Mouse (Mus musculus): ENCODE measurements at regions not wholly inside any gene's neighbourhood (a gene's known extent, or its start where the extent isn't known, plus 50 kb on each side); places are given as distances from the start of the nearest gene placed in this dataset.
A peak's percentile ranks its signal among the peaks of the same experiment; 100 is the strongest.
"Not testable (repeated sequence)": the region's sequence is repeated elsewhere in the genome, so short reads cannot be mapped to it uniquely, and the experiment has no call there.

DNA sequence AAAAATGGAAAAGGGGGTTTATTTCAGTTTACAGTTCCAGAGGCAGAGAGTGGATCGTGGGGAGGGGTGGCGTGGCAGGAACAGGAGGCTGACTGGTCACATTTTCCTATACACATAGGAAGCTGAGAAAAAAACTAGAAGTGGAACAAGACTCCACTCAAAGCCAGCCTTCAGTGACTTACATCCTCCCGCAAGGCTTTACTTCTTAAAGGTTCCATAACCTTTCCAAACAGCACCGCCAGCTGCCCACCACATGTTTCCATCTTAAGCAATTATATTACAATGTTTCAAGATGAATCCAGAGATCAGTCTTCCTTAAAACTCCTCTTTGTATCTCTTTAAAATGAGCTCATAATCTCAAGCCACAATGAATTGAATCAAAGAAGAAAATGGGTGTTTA, 290.7 kb downstream of the Med10 start:
- no peak for ATAC-seq
- H3K27me3 ChIP-seq, result no peaks in the 10 kb centered on the region
- ChIA-PET POLR2A (no interaction called here), CTCF (interaction anchor here (1.8 to 2.7 kb wide), 3 partner anchors 9 to 14 kb away, joined by 5 to 10 read pairs (median 5); no protein-coding TSS in a partner anchor)
- DNase-seq (ENCODE audit: low read depth, low spot score), result no peak
- TF ChIP-seq CTCF (IDR thresholded peaks at IDR 0.05), result no peak
- in situ Hi-C loops (cut with MboI; ENCODE audit: low pct_unique_long_range_greater_than_20kb), result no loop called here

- CTCF ChIA-PET, result interaction anchor here (1.8 to 2.0 kb wide), 2 partner anchors 13 kb away, joined by 5 read pairs; no protein-coding TSS in a partner anchor
- ATAC-seq, result no peak
- no peak for TF ChIP-seq CTCF (IDR thresholded peaks at IDR 0.05)
- no peak for DNase-seq (ENCODE audit: low read depth, low spot score)
- no peaks in the 10 kb centered on the region for H3K27me3 ChIP-seq
- POLR2A ChIA-PET, result no interaction called here
- in situ Hi-C loops (cut with MboI; ENCODE audit: low pct_unique_long_range_greater_than_20kb), result no loop called here
Measured at GRCm38 (mm10) chr13:70093970-70094369, 291.8 kb downstream of the Med10 start.

DNA sequence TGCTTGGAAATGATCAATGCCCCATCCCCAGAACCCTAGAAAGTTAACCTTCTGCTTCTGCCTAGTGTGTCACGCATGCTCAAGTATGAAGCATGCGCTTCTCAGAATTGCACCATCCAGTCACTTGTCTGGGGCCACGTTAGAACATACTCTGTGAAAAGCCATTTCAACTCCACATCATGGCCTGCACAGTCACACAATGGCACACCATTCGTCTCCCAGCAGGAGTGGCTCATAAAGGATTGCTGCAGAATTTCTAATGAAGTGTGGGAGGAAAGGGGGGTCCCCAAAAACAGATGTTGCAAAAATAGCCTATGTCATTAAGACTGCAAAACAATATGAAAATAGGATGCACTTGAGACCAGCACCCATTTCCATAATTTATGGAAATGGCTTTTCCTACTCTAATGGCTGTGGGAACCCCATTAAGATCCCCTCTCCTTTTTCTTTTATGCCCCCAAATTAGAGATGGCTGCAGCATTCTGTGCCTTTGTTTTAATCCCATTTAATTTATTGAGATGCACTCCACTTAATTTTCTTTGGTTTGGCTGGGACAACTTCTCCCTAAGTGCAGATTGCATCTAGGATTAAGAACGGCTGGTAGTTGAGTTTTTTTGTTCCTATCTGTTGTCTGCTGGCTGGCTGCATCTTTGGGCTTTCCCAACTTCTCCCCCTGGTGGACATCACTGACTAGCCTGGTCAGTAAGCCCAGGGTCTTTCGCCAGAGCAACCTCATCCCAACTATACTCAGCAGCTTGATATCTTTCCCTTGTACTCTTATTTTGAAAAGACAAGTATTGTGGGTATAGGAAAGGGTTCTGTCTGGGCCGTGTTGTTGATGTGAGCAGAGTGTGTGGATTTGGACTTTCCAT, 294.5 kb downstream of the Med10 start:
- in situ Hi-C loops (cut with MboI; ENCODE audit: low pct_unique_long_range_greater_than_20kb), result no loop called here
- DNase-seq (ENCODE audit: low read depth, low spot score), result no peak
- POLR2A ChIA-PET, result no interaction called here
- CTCF ChIA-PET, result no interaction called here
- no peak for ATAC-seq
- TF ChIP-seq CTCF (IDR thresholded peaks at IDR 0.05), result peak; percentile 47
- H3K27me3 ChIP-seq, result peaks cover 5% of the 10 kb centered on the region

- ATAC-seq; POLR2A ChIA-PET; in situ Hi-C loops (cut with MboI; ENCODE audit: low pct_unique_long_range_greater_than_20kb); H3K27me3 ChIP-seq; DNase-seq (ENCODE audit: low read depth, low spot score); CTCF ChIA-PET: not testable (repeated sequence)
Measured at GRCm38 (mm10) chr13:70100091-70100490, 297.9 kb downstream of the Med10 start.

DNA sequence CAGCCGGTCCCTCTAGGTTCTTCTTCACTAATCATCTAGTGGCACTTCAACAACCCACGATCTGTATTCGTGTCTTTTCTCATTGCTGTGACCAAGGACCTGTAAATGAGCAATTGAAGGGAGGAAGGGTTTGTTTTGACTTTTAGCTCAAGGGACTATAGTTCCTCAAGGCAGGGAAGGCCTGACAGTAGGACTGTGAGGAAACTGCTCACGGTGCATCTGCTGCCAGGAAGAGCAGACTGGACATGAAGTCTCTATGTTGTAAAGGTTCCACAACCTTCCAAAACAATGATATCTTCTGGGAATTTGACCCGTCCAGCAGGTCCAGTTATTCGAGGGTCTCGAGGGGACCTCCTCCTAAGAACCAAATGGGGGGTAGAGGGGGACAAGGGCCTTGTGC, 300.8 kb downstream of the Med10 start:
- in situ Hi-C loops (cut with MboI; ENCODE audit: low pct_unique_long_range_greater_than_20kb), result no loop called here
- ChIA-PET CTCF (no interaction called here), POLR2A (no interaction called here)
- H3K27me3 ChIP-seq, result peaks cover 5% of the 10 kb centered on the region
- ATAC-seq (no peak), DNase-seq (ENCODE audit: low read depth, low spot score) (no peak)
- no peak for TF ChIP-seq CTCF (IDR thresholded peaks at IDR 0.05)

GRCm38 (mm10) chr13:70103491-70103890, 301.3 kb downstream of the Med10 start:
- DNase-seq (ENCODE audit: low read depth, low spot score); H3K27me3 ChIP-seq; ATAC-seq; CTCF ChIA-PET; in situ Hi-C loops (cut with MboI; ENCODE audit: low pct_unique_long_range_greater_than_20kb); POLR2A ChIA-PET: not testable (repeated sequence)

DNA sequence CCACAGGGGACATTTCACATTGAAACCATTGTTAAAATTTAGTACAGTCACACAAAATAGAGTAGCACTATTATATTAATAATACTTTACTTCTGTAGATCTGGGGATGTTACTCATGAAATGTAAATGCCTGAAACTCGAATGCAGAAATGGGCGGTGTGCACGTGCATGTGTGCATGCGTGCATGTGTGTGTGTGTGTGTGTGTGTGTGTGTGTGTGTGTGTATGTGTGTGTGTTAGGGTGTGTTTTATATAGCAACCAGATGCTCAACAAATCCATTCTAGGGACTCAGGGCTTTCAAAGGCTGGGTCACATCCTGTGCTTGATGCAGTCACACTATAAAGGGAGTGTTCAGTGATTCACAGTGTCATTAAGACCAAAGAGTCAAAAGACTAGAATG, 301.7 kb downstream of the Med10 start:
- POLR2A ChIA-PET, result no interaction called here

GRCm38 (mm10) chr13:70115576-70115975, 313.4 kb downstream of the Med10 start:
- ChIA-PET POLR2A (no interaction called here), CTCF (no interaction called here)
- ATAC-seq (no peak), DNase-seq (ENCODE audit: low read depth, low spot score) (no peak)
- in situ Hi-C loops (cut with MboI; ENCODE audit: low pct_unique_long_range_greater_than_20kb), result no loop called here
- H3K27me3 ChIP-seq, result no peaks in the 10 kb centered on the region
- TF ChIP-seq CTCF (IDR thresholded peaks at IDR 0.05), result no peak

More for the DNA sequence above, 301.7 kb downstream of the Med10 start:
- ATAC-seq (no peak), DNase-seq (ENCODE audit: low read depth, low spot score) (no peak)
- no peak for TF ChIP-seq CTCF (IDR thresholded peaks at IDR 0.05)
- in situ Hi-C loops (cut with MboI; ENCODE audit: low pct_unique_long_range_greater_than_20kb), result no loop called here
- peaks cover 5% of the 10 kb centered on the region for H3K27me3 ChIP-seq
- CTCF ChIA-PET, result no interaction called here

GRCm38 (mm10) chr13:70124860-70125545, 322.8 kb downstream of the Med10 start:
- TF ChIP-seq CTCF (IDR thresholded peaks at IDR 0.05), result no peak
- ATAC-seq (peak; percentile 74), DNase-seq (ENCODE audit: low read depth, low spot score) (peak; percentile 24)
- H3K27me3 ChIP-seq, result no peaks in the 10 kb centered on the region
- CTCF ChIA-PET, result interaction anchor here (2.0 kb wide), 1 partner anchor 12 kb away, joined by 7 read pairs; no protein-coding TSS in a partner anchor
- in situ Hi-C loops (cut with MboI; ENCODE audit: low pct_unique_long_range_greater_than_20kb), result no loop called here
- POLR2A ChIA-PET, result no interaction called here

DNA sequence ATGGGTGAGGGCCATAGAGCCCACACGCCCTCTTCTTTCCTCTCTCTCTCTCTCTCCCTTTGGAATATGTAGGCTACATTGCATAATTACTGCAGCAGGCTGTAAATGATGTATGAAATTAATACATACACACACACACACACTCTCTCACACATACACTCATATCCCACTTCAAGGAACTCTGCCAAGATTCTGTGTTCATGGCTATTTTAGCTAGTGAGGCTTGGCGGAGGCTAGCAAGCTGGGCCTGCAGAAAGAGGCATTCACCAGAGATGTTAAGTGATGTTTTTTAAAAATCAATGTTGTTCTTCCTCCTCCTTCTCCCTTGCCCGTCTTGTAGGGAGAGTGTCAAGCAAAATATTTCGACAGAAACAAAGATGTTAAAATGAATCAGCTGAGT, 325.1 kb downstream of the Med10 start:
- no peak for TF ChIP-seq CTCF (IDR thresholded peaks at IDR 0.05)
- POLR2A ChIA-PET, result no interaction called here
- in situ Hi-C loops (cut with MboI; ENCODE audit: low pct_unique_long_range_greater_than_20kb), result no loop called here
- DNase-seq (ENCODE audit: low read depth, low spot score) (no peak), ATAC-seq (no peak)
- CTCF ChIA-PET, result interaction anchor here (1.5 kb wide), 1 partner anchor 9 kb away, joined by 5 read pairs; no protein-coding TSS in a partner anchor
- H3K27me3 ChIP-seq, result no peaks in the 10 kb centered on the region

DNA sequence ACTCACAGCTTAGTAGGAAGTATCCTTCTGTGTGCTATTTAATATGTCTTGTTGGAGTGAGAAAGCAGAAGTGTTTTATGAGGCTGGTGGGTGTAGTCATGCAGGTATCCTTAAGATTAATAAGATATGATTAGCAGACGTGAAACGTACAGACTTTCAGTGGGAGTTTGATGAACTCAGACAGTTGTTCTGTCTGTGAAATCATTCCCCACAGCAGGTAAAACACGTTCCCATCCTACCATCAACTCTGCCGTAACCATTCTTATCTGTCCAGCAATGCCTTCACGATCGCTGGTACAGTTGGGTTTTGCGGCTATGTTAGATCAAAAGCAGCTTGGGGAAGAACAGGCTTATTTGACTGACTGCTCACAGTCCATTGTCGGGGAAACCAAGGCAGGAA, 332.3 kb downstream of the Med10 start:
- DNase-seq (ENCODE audit: low read depth, low spot score), result no peak
- no peak for ATAC-seq
- TF ChIP-seq CTCF (IDR thresholded peaks at IDR 0.05), result no peak
- POLR2A ChIA-PET, result no interaction called here
- in situ Hi-C loops (cut with MboI; ENCODE audit: low pct_unique_long_range_greater_than_20kb), result no loop called here
- no peaks in the 10 kb centered on the region for H3K27me3 ChIP-seq
- CTCF ChIA-PET, result no interaction called here
